In genomic region chr16:24860445-24860844, GRCm38 (mm10) we compare ENCODE assay signal across 13 mouse cellular contexts.
A peak's percentile ranks its signal among the peaks of the same experiment; 100 is the strongest.
DNase-seq lines count a peak whose midpoint lies in the region; TF ChIP-seq lines count a peak whose summit lies in the region.
"Had no signal": no experiment of that assay in that cellular context is flagged by ENCODE, and none has a peak within 500 bp of the region (broad histone marks: within the 10 kb centered on the region; RNA-seq: fewer than 3 reads in every experiment).

No protein-coding gene starts in this region.

- 63% methylated on average over 7 of the region's 7 CpGs for WGBS in spleen, adult 2 months
- 86% methylated on average over 7 of the region's 7 CpGs for WGBS in midbrain, embryonic 10.5 days

- TF ChIP-seq POLR2A in spleen, adult 2 months (IDR thresholded peaks at IDR 0.05; ENCODE audit: low read depth, low read length): no peak

- DNase-seq in spleen, adult 2 months (ENCODE audit: low read depth in 1 of 2, low spot score in 2 of 2): peak; percentile 16 to 40
- no peak for DNase-seq in spleen, postnatal 10 days (ENCODE audit: low spot score in 2 of 2)
- peak; percentile 26 for DNase-seq in cerebellum, adult 8-10 months
- peak; percentile 38 for DNase-seq in naive thymus-derived CD4-positive, alpha-beta T cell, adult 2 months (ENCODE audit: low read depth)
- DNase-seq in urinary bladder, adult 18-20 months (ENCODE audit: low spot score in 2 of 2): no peak
- DNase-seq in midbrain, embryonic 10.5 days (ENCODE audit: low spot score): no peak
- no peak for DNase-seq in frontal cortex, postnatal 14 days (ENCODE audit: low spot score in 2 of 2)
- DNase-seq: liver, embryonic 13.5 days; lung, postnatal 36 days had no signal

- no peaks in the 10 kb centered on the region for H3K9me3 ChIP-seq in midbrain, embryonic 10.5 days (replicated peaks)
- H3K9me3 ChIP-seq: heart, embryonic 13.5 days; hindbrain, embryonic 13.5 days; liver, embryonic 13.5 days; stomach, embryonic 15.5 days had no signal

- H3K27ac ChIP-seq in spleen, adult 2 months (ENCODE audit: insufficient read depth, low read length): peak overlapping the region; percentile 45
- H3K27ac ChIP-seq in midbrain, embryonic 10.5 days (replicated peaks): no peak overlapping the region
- H3K27ac ChIP-seq: heart, embryonic 13.5 days; hindbrain, embryonic 13.5 days; liver, embryonic 13.5 days; stomach, embryonic 15.5 days had no signal

- H3K4me3 ChIP-seq in spleen, adult 2 months (ENCODE audit: extremely low read depth, insufficient read depth, insufficient read length): no peak overlapping the region
- no peak overlapping the region for H3K4me3 ChIP-seq in midbrain, embryonic 10.5 days
- H3K4me3 ChIP-seq: heart, embryonic 13.5 days; hindbrain, embryonic 13.5 days; liver, embryonic 13.5 days; stomach, embryonic 15.5 days had no signal

- H3K4me1 ChIP-seq in spleen, adult 2 months (ENCODE audit: control insufficient read depth, insufficient read depth, insufficient read length): peaks cover 9% of the 10 kb centered on the region; the same call in 1 of the 2 replicates
- H3K4me1 ChIP-seq in midbrain, embryonic 10.5 days: no peaks in the 10 kb centered on the region
- H3K4me1 ChIP-seq: heart, embryonic 13.5 days; hindbrain, embryonic 13.5 days; liver, embryonic 13.5 days; stomach, embryonic 15.5 days had no signal

- H3K27me3 ChIP-seq in spleen, adult 2 months (ENCODE audit: control insufficient read depth, insufficient read depth, low read length): no peaks in the 10 kb centered on the region
- no peaks in the 10 kb centered on the region for H3K27me3 ChIP-seq in midbrain, embryonic 10.5 days (ENCODE audit: low read depth, poor library complexity, severe bottlenecking)
- H3K27me3 ChIP-seq: heart, embryonic 13.5 days; hindbrain, embryonic 13.5 days; liver, embryonic 13.5 days; stomach, embryonic 15.5 days had no signal

- H3K36me3 ChIP-seq in spleen, adult 2 months (ENCODE audit: control insufficient read depth, insufficient read depth, low read length): no peaks in the 10 kb centered on the region
- no peaks in the 10 kb centered on the region for H3K36me3 ChIP-seq in midbrain, embryonic 10.5 days
- H3K36me3 ChIP-seq: G1E; heart, embryonic 13.5 days; hindbrain, embryonic 13.5 days; liver, embryonic 13.5 days; stomach, embryonic 15.5 days had no signal

- no peak for TF ChIP-seq CTCF in spleen, adult 2 months (IDR thresholded peaks at IDR 0.05; ENCODE audit: extremely low read depth, insufficient read depth, insufficient read length, insufficient replicate concordance)

Comparison
In these comparisons a context has a peak if more than half of its experiments do, and no peak if none do; other contexts are left out.
1. DNase-seq: peak in spleen, adult 2 months (2 of 2), cerebellum, adult 8-10 months (single experiment) and naive thymus-derived CD4-positive, alpha-beta T cell, adult 2 months (single experiment); none in spleen, postnatal 10 days (0 of 2), urinary bladder, adult 18-20 months (0 of 2), midbrain, embryonic 10.5 days (single experiment) and frontal cortex, postnatal 14 days (0 of 2).